Mouse (Mus musculus) bone marrow macrophage, adult 2 months (primary cell): Measurements from ENCODE around the gene Nacc1.

Source experiments
- CTCF ChIP-seq: IDR thresholded peaks from 2 replicates; pipeline ENCODE4 v1.5.1; 2012; ENCODE audit warnings: low read depth, mild to moderate bottlenecking, low read length, moderate library complexity
- POLR2A ChIP-seq: IDR thresholded peaks from 2 replicates; pipeline ENCODE4 v1.6.1; 2012; ENCODE audit warnings: mild to moderate bottlenecking, low read depth, low read length, borderline replicate concordance

- TF ChIP-seq CTCF = no peak
- no peak for TF ChIP-seq POLR2A
Observed at GRCm38 (mm10) chr8:84722530-84722849, 34.8 kb upstream of the Nacc1 start.
